Mouse (Mus musculus): ENCODE results near the gene Vmp1. TPM values are rescaled to one million over a fixed set of nuclear protein-coding genes. Genes with fewer than 3 reads are reported as not detected.

Vmp1 gene
- 136 and 151 TPM in 2 replicates for polyA plus RNA-seq (2014; fragmentation: Nextera tagmentation; extraction: Ambion mirVana)

DNA sequence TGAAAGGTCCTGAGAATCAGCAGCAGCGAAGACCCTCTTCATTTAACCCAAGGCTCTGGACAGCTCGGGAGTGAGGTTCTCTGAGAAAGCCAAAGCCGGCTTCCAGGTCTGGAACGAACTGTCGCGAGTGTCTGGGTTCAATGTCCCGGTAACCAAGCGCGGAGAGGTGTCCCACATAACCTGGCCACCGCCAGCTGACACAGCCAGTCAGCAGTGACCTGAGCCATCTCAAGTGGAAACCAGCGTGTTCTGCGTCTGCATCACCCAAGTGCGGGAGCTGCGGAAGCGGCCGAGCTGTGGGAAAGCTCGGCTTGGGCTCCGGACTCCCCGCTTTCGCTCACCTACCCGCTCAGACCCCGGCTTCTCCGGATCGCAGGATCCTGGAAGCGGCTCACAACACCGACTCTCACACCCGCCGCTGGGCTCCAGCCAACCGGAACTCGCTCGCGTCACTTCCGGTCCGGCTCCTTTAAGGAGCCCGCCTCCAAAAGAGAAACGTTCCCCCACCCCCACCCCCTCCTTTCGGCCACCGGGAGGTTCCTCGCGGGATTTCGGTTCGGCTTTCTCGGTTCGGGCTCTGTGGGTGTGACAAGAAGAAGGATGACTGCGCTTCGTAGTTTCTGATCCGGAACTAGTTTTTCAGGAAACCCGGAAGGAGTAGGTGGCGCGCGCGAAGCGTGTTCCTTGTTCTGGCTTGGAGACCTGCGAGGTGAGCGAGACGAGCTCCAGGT is at the start of gene Vmp1, which contains the start of gene Ptrh2:
Vmp1 (minus strand) TSS at position 442 of the 731 bp plus-strand sequence.
Ptrh2 (plus strand) TSS at position 591 of the 731 bp plus-strand sequence.
- peak; percentile 98 for ATAC-seq (ENCODE audit: low read depth)
- Histone ChIP-seq H3K9me3 (ENCODE audit: control insufficient read depth, low read length) (no peaks in the 10 kb centered on the region), H3K4me3 (ENCODE audit: low read depth, low read length) (peak within 1 kb of the TSS; percentile 83), H3K9ac (replicated peaks; ENCODE audit: low read depth, low read length) (peak within 1 kb of the TSS; percentile 82), H3K27me3 (ENCODE audit: control insufficient read depth, insufficient read depth, low read length) (no peaks in the 10 kb centered on the region), H3K27ac (ENCODE audit: low read depth, low read length) (peak within 1 kb of the TSS; percentile 83), H3K36me3 (ENCODE audit: control insufficient read depth, insufficient read depth, low read length) (no peaks in the 10 kb centered on the region), H3K4me2 (ENCODE audit: low read depth, low read length) (peak within 1 kb of the TSS; percentile 81), H3K4me1 (ENCODE audit: control insufficient read depth, insufficient read depth, low read length) (peaks cover 24% of the 10 kb centered on the region)
- WGBS, result under 1% methylated on average over 56 of the region's 56 CpGs

DNA sequence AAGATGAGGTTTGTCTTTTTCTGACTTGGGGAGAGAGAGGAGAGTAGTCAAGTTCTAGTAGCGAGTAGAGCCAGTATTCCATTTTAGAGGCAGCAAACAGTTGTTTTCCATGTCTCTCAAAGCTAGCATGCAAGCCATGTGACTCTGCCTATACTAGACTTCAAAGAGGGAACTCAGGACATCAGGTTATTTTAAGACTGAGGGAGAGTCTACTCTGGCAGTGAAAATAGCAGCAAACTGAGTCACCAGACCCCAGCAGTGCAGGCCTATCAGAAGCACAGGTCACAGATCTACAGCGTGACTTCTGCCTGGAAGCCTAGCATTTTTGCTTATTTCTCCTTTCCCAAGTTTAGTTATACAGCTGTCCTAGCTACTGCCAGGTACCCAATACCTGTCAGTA is 47.8 kb upstream of the Vmp1 start:
- H3K9ac ChIP-seq (replicated peaks; ENCODE audit: low read depth, low read length), result no peak overlapping the region
- H3K4me1 ChIP-seq (ENCODE audit: control insufficient read depth, insufficient read depth, low read length), result no peaks in the 10 kb centered on the region
- H3K36me3 ChIP-seq (ENCODE audit: control insufficient read depth, insufficient read depth, low read length), result peaks cover 28% of the 10 kb centered on the region
- no peak overlapping the region for H3K4me2 ChIP-seq (ENCODE audit: low read depth, low read length)
- H3K9me3 ChIP-seq (ENCODE audit: control insufficient read depth, low read length), result no peaks in the 10 kb centered on the region
- WGBS, result 97% methylated on average over 2 of the region's 2 CpGs
- no peak for ATAC-seq (ENCODE audit: low read depth)
- no peaks in the 10 kb centered on the region for H3K27me3 ChIP-seq (ENCODE audit: control insufficient read depth, insufficient read depth, low read length)
- H3K4me3 ChIP-seq (ENCODE audit: low read depth, low read length), result no peak overlapping the region
- no peak overlapping the region for H3K27ac ChIP-seq (ENCODE audit: low read depth, low read length)

DNA sequence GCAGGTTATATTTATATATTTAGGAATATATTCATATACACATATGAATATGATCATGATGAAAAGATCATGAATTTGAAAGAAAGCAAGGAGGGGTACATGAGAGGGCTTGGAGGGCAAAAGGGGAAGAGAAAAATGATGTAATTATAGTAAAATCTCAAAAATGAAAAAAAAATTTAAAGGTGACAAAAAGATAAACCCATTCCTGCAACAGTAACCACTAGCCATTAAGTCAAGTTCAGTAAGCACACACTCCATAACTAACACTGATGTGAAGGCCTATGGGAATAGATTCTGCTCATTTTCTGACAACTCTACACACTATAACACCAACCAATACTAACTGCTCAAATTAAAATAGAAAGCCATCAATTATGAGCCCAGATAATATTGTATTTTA is 42.0 kb upstream of the Vmp1 start:
- no peaks in the 10 kb centered on the region for H3K4me1 ChIP-seq (ENCODE audit: control insufficient read depth, insufficient read depth, low read length)
- no peaks in the 10 kb centered on the region for H3K9me3 ChIP-seq (ENCODE audit: control insufficient read depth, low read length)
- peaks cover 44% of the 10 kb centered on the region for H3K36me3 ChIP-seq (ENCODE audit: control insufficient read depth, insufficient read depth, low read length)
- H3K4me3 ChIP-seq (ENCODE audit: low read depth, low read length), result no peak overlapping the region
- H3K27me3 ChIP-seq (ENCODE audit: control insufficient read depth, insufficient read depth, low read length), result no peaks in the 10 kb centered on the region
- H3K27ac ChIP-seq (ENCODE audit: low read depth, low read length), result no peak overlapping the region
- no peak for ATAC-seq (ENCODE audit: low read depth)
- H3K9ac ChIP-seq (replicated peaks; ENCODE audit: low read depth, low read length), result no peak overlapping the region
- H3K4me2 ChIP-seq (ENCODE audit: low read depth, low read length), result no peak overlapping the region

DNA sequence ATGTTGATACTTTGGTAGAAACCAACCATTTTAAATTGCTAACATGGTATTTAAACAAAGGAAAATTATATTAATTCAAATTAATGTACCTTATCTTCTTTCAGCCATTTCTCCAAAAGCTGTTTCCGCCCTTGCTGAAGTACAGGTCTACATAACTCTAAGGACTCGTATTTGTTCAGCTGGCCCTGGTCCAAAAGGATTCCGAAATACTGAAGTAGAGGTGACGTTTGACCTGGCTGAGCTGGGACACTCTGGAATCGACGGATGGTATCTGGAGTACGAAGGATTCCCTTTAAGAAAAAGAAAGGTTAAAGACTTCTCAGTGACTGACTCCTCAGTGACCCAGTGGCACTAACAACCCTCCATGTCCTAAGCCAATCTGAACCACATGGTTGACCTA is 41.3 kb upstream of the Vmp1 start:
- H3K9ac ChIP-seq (replicated peaks; ENCODE audit: low read depth, low read length), result no peak overlapping the region
- H3K4me2 ChIP-seq (ENCODE audit: low read depth, low read length), result no peak overlapping the region
- H3K9me3 ChIP-seq (ENCODE audit: control insufficient read depth, low read length), result no peaks in the 10 kb centered on the region
- no peaks in the 10 kb centered on the region for H3K27me3 ChIP-seq (ENCODE audit: control insufficient read depth, insufficient read depth, low read length)
- no peak overlapping the region for H3K27ac ChIP-seq (ENCODE audit: low read depth, low read length)
- ATAC-seq (ENCODE audit: low read depth), result no peak
- H3K36me3 ChIP-seq (ENCODE audit: control insufficient read depth, insufficient read depth, low read length), result peaks cover 48% of the 10 kb centered on the region
- no peaks in the 10 kb centered on the region for H3K4me1 ChIP-seq (ENCODE audit: control insufficient read depth, insufficient read depth, low read length)
- no peak overlapping the region for H3K4me3 ChIP-seq (ENCODE audit: low read depth, low read length)
- 96% methylated on average over 7 of the region's 7 CpGs for WGBS

DNA sequence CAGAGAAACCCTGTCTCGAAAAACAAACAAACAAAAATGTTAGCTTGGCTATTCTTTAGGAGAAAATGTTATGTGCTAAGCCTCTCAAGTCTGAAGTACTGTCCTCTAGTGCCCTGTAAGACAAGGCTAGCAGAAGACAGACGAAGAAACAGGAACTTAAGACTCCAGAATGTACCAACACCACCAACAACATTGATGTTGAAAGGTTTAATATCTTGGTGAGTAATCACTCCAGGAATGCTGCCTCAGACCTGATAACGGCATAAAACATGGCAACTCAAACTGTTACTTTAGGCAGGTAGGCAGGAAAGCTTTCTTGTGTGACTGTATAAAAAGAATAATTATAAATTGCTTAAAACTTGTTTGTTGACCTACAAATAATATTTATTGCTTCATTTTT is 40.4 kb upstream of the Vmp1 start:
- H3K9ac ChIP-seq (replicated peaks; ENCODE audit: low read depth, low read length), result no peak overlapping the region
- no peak overlapping the region for H3K4me3 ChIP-seq (ENCODE audit: low read depth, low read length)
- no peaks in the 10 kb centered on the region for H3K27me3 ChIP-seq (ENCODE audit: control insufficient read depth, insufficient read depth, low read length)
- H3K9me3 ChIP-seq (ENCODE audit: control insufficient read depth, low read length), result no peaks in the 10 kb centered on the region
- H3K4me2 ChIP-seq (ENCODE audit: low read depth, low read length), result no peak overlapping the region
- H3K4me1 ChIP-seq (ENCODE audit: control insufficient read depth, insufficient read depth, low read length), result no peaks in the 10 kb centered on the region
- no peak overlapping the region for H3K27ac ChIP-seq (ENCODE audit: low read depth, low read length)
- H3K36me3 ChIP-seq (ENCODE audit: control insufficient read depth, insufficient read depth, low read length), result peaks cover 50% of the 10 kb centered on the region
- ATAC-seq (ENCODE audit: low read depth), result no peak
- 96% methylated on average over 3 of the region's 3 CpGs for WGBS

DNA sequence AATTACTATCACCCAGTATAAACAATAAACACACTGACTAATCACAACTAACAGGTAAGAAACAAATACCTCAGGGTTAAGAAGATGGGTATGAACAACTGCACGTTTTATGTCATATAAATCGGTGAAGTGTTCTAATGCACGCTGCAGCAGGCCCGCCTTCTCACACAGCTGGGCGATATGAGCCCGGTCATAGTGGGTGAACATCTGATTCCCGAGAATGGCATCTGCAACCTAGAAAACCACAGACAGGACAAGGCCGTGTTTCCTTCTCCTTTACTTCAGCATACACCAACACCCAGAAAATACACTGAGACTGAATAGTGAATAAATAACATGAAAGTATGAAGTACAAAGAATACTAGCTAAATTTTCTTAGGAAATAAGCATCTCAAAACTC is 35.8 kb upstream of the Vmp1 start:
- Histone ChIP-seq H3K27me3 (ENCODE audit: control insufficient read depth, insufficient read depth, low read length) (no peaks in the 10 kb centered on the region), H3K4me1 (ENCODE audit: control insufficient read depth, insufficient read depth, low read length) (no peaks in the 10 kb centered on the region), H3K4me3 (ENCODE audit: low read depth, low read length) (no peak overlapping the region), H3K36me3 (ENCODE audit: control insufficient read depth, insufficient read depth, low read length) (peaks cover 61% of the 10 kb centered on the region), H3K9ac (replicated peaks; ENCODE audit: low read depth, low read length) (no peak overlapping the region), H3K9me3 (ENCODE audit: control insufficient read depth, low read length) (no peaks in the 10 kb centered on the region), H3K27ac (ENCODE audit: low read depth, low read length) (no peak overlapping the region), H3K4me2 (ENCODE audit: low read depth, low read length) (no peak overlapping the region)
- no peak for ATAC-seq (ENCODE audit: low read depth)
- WGBS, result 94% methylated on average over 8 of the region's 8 CpGs

DNA sequence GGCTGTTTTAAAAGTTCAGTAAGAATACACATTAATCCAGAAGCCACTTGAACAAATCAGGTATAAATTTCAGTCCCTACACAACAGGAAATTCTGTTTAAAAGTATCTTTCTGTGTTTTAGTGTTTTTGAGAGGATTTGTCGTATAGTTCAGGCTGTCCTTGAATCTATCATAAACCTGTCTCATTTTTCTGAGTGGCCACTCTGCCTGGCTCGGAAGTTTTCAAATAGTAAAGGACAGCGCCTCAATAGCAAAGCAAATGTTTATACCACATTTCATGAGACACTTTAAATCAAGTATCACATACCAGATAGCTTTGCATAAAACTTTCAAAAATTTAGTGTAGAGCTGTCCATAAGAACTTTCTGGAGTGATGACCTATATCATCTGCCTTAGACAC is 34.7 kb upstream of the Vmp1 start:
- 96% methylated on average over 3 of the region's 3 CpGs for WGBS
- peaks cover 55% of the 10 kb centered on the region for H3K36me3 ChIP-seq (ENCODE audit: control insufficient read depth, insufficient read depth, low read length)
- ATAC-seq (ENCODE audit: low read depth), result no peak
- H3K27me3 ChIP-seq (ENCODE audit: control insufficient read depth, insufficient read depth, low read length), result no peaks in the 10 kb centered on the region
- H3K9me3 ChIP-seq (ENCODE audit: control insufficient read depth, low read length), result no peaks in the 10 kb centered on the region
- H3K9ac ChIP-seq (replicated peaks; ENCODE audit: low read depth, low read length), result no peak overlapping the region
- no peak overlapping the region for H3K27ac ChIP-seq (ENCODE audit: low read depth, low read length)
- H3K4me1 ChIP-seq (ENCODE audit: control insufficient read depth, insufficient read depth, low read length), result no peaks in the 10 kb centered on the region
- H3K4me3 ChIP-seq (ENCODE audit: low read depth, low read length), result no peak overlapping the region
- no peak overlapping the region for H3K4me2 ChIP-seq (ENCODE audit: low read depth, low read length)

DNA sequence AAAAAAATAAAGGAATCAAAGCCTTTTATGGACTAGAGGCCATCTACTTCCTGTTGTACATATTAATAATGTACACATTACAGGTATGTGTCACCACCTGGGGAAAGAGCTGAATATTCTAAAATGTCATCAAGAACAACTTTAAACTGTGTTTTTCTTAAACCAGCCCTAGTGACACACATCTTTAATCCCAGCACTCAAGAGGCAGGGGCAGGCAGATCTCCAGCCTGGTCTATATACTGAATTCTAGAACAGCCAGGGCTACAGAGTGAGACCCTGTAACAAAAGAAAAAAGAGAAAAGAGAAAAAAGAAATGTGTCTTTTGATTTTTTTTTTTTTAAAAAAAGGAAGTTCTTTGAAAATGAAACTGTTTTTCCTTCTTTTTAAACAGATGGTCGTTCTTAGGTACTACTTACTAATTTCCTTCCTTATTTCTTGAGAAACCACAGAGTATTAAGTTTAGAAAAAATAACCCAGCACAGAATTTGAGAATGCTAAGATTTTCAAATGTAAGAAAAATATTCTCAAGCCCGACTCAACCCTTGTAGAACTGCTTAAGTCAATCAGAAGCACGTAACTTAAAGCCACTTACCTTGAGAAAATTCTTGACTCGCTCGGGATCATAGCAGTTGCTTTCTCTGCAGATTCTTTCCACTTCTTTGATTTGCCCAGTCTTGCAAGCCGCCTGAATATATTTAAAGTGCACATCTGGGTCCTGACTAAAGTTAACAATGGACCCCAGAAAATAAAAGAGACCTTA is 33.9 kb upstream of the Vmp1 start:
- no peak for ATAC-seq (ENCODE audit: low read depth)
- Histone ChIP-seq H3K4me2 (ENCODE audit: low read depth, low read length) (no peak overlapping the region), H3K4me1 (ENCODE audit: control insufficient read depth, insufficient read depth, low read length) (no peaks in the 10 kb centered on the region), H3K36me3 (ENCODE audit: control insufficient read depth, insufficient read depth, low read length) (peaks cover 51% of the 10 kb centered on the region), H3K27ac (ENCODE audit: low read depth, low read length) (no peak overlapping the region), H3K27me3 (ENCODE audit: control insufficient read depth, insufficient read depth, low read length) (no peaks in the 10 kb centered on the region), H3K9ac (replicated peaks; ENCODE audit: low read depth, low read length) (no peak overlapping the region), H3K4me3 (ENCODE audit: low read depth, low read length) (no peak overlapping the region), H3K9me3 (ENCODE audit: control insufficient read depth, low read length) (no peaks in the 10 kb centered on the region)
- WGBS, result 92% methylated on average over 6 of the region's 6 CpGs

DNA sequence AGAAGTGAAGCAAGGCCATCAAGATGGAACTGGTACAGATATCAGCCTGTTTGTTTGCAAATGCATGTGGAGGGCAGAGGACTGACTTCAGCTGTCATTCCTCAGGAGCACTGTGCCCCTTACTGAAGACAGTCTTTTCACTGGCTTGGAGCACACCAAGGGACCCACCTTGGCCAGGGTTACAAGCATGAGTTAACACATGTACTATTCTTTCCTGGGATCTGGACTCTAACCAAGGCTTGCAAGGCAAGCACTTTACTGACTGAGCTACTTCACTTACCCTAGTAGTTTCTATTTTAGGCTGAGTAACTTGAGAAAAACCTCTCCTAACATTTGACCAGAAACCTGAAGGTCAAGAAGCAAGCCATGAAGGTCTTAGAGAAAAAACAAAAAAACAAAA is 31.0 kb upstream of the Vmp1 start:
- H3K27ac ChIP-seq (ENCODE audit: low read depth, low read length), result no peak overlapping the region
- H3K4me1 ChIP-seq (ENCODE audit: control insufficient read depth, insufficient read depth, low read length), result no peaks in the 10 kb centered on the region
- H3K4me3 ChIP-seq (ENCODE audit: low read depth, low read length), result no peak overlapping the region
- no peak for ATAC-seq (ENCODE audit: low read depth)
- peaks cover 59% of the 10 kb centered on the region for H3K36me3 ChIP-seq (ENCODE audit: control insufficient read depth, insufficient read depth, low read length)
- no peak overlapping the region for H3K9ac ChIP-seq (replicated peaks; ENCODE audit: low read depth, low read length)
- no peaks in the 10 kb centered on the region for H3K9me3 ChIP-seq (ENCODE audit: control insufficient read depth, low read length)
- H3K27me3 ChIP-seq (ENCODE audit: control insufficient read depth, insufficient read depth, low read length), result no peaks in the 10 kb centered on the region
- H3K4me2 ChIP-seq (ENCODE audit: low read depth, low read length), result no peak overlapping the region
